Mouse (Mus musculus): ENCODE measurements at regions not wholly inside any gene's neighbourhood (a gene's known extent, or its start where the extent isn't known, plus 50 kb on each side); places are given as distances from the start of the nearest gene placed in this dataset.

DNA sequence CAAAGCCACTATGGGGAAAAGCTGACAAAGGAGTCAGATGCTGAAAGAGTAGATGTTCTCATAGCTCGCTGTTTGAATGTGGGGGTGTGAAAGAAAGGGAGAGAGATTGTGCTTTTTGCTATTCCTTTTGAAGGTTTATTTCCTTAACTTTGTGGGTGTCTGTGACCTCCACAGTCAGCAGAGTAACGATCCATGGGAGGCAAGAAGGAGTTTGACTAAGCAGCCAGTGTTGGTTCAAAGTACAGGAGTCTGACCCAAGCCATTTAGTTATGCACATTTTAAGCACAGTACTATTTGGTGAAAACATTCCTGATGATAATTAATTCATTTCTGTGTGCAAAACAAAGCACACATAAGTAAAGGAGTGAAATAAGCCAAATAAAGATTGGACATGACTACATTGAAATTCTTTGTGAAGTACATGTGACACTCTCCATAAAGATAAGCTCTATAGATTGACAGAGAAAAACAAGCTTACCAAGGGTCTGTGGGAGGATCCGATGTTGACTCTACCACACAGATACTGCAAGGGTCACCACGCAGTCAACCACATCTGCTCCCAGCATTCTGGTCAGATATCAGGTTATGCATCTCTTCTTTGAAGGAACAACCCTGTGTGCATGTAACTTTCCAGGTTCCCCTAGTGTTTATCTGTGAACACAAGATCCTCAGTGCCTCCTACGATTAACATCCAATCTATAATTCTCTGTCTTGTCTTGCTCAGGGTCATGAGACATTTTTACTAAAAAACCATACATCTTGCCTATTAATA is 56.2 kb upstream of the H2afz start:
- no peak for TF ChIP-seq CTCF (conservative IDR thresholded peaks at IDR 0.05)
- H3K27ac ChIP-seq: no peak overlapping the region
- H3K4me3 ChIP-seq: no peak overlapping the region
- DNase-seq (ENCODE audit: low spot score in 2 of 2): no peak

- no peak for TF ChIP-seq CTCF (conservative IDR thresholded peaks at IDR 0.05)
Observed at GRCm38 (mm10) chr3:137810123-137810522, 54.2 kb upstream of the H2afz start.

More at GRCm38 (mm10) chr3:137810123-137810522, 54.2 kb upstream of the H2afz start:
- Histone ChIP-seq H3K4me3 (no peak overlapping the region), H3K27ac (no peak overlapping the region)
- no peak for DNase-seq (ENCODE audit: low spot score in 2 of 2)

Small RNA genes in the stretch of these regions (microRNA-seq; reads per million reads assigned to microRNA genes)
- 0 reads per million in 2 experiments for gene Mir6380
